Mouse (Mus musculus) limb, embryonic 14.5 days (tissue): ENCODE results near the gene Ilf2. TPM values are rescaled to one million over a fixed set of nuclear protein-coding genes. Genes with fewer than 3 reads are reported as not detected.

Experiments
- ATAC-seq: fragments of 200-750 bp; cut with Nextera tagmentation; 2 replicates; pipeline ENCODE4 v1.8.0; 2017; ENCODE audit warnings: low read depth, moderate number of reproducible peaks, moderate TSS enrichment; ENCODE audit not compliant: low FRiP score
- DNase-seq: peaks from one replicate; pipeline ENCODE4 v3.0.0-alpha.2; 2015; ENCODE audit warnings: low spot score
- H3K27ac ChIP-seq: fragments of 300-500 bp; sonication (generic); replicated peaks from 2 replicates; pipeline ENCODE4 v1.5.1; 2014; ENCODE audit warnings: low read depth, mild to moderate bottlenecking, low read length, moderate library complexity, mixed read lengths
- H3K27me3 ChIP-seq: fragments of 300-500 bp; sonication (generic); 2 replicates; pipeline ENCODE4 v1.6.1; 2014; ENCODE audit warnings: low read length, mixed read lengths; ENCODE audit not compliant: control insufficient read depth, insufficient read depth
- H3K36me3 ChIP-seq: fragments of 300-500 bp; sonication (generic); 2 replicates; pipeline ENCODE4 v1.6.1; 2014; ENCODE audit warnings: mild to moderate bottlenecking, low read length, moderate library complexity, mixed read lengths; ENCODE audit not compliant: control insufficient read depth, insufficient read depth
- H3K4me1 ChIP-seq: fragments of 300-500 bp; sonication (generic); 2 replicates; pipeline ENCODE4 v1.6.1; 2014; ENCODE audit warnings: antibody characterized with exemption, low read length, mixed read lengths; ENCODE audit not compliant: control insufficient read depth, insufficient read depth
- H3K4me2 ChIP-seq: fragments of 300-500 bp; sonication (generic); replicated peaks from 2 replicates; pipeline ENCODE4 v1.6.1; 2014; ENCODE audit warnings: low read depth, mild to moderate bottlenecking, low read length, moderate library complexity; ENCODE audit not compliant: severe bottlenecking
- H3K4me3 ChIP-seq: fragments of 300-500 bp; sonication (generic); replicated peaks from 2 replicates; pipeline ENCODE4 v1.5.1; 2014; ENCODE audit warnings: low read length
- H3K9ac ChIP-seq: fragments of 300-500 bp; sonication (generic); 2 replicates; pipeline ENCODE4 v1.6.1; 2014; ENCODE audit warnings: mild to moderate bottlenecking, low read depth, low read length, moderate library complexity; ENCODE audit not compliant: severe bottlenecking
- H3K9me3 ChIP-seq: fragments of 300-500 bp; sonication (generic); 2 replicates; pipeline ENCODE4 v1.6.1; 2016; ENCODE audit warnings: low read length; ENCODE audit not compliant: control insufficient read depth
- POLR2A ChIP-seq: fragments of 200-500 bp; IDR thresholded peaks from 2 replicates; pipeline ENCODE4 v1.8.0; 2012; ENCODE audit warnings: inconsistent platforms, mild to moderate bottlenecking, moderate library complexity, borderline replicate concordance; ENCODE audit not compliant: insufficient read depth, insufficient read length; ENCODE audit errors: extremely low read depth
- WGBS: fragments of 180-500 bp; shearing (Covaris S2); extraction: QIAGEN DNeasy Blood & Tissue Kit; methylation state at CpG from one replicate; pipeline ENCODE4 v1.1.7; 2014; 5-methylcytosine and 5-hydroxymethylcytosine counted together
- polyA plus RNA-seq, 2 experiments: library from polyadenylated mRNA; depleted of rRNA in 1 of 2; stranded (reverse) in 1 of 2; unstranded in 1 of 2; fragments of >200 nt; fragmentation: Nextera tagmentation in 1 of 2; extraction: Ambion mirVana in 1 of 2; gene quantifications; 2 replicates each; pipeline versions ENCODE4 v1.2.1 to v1.2.3; 2012 to 2014

The Ilf2 gene
- polyA plus RNA-seq, 2 experiments: 137 to 169 TPM

DNA sequence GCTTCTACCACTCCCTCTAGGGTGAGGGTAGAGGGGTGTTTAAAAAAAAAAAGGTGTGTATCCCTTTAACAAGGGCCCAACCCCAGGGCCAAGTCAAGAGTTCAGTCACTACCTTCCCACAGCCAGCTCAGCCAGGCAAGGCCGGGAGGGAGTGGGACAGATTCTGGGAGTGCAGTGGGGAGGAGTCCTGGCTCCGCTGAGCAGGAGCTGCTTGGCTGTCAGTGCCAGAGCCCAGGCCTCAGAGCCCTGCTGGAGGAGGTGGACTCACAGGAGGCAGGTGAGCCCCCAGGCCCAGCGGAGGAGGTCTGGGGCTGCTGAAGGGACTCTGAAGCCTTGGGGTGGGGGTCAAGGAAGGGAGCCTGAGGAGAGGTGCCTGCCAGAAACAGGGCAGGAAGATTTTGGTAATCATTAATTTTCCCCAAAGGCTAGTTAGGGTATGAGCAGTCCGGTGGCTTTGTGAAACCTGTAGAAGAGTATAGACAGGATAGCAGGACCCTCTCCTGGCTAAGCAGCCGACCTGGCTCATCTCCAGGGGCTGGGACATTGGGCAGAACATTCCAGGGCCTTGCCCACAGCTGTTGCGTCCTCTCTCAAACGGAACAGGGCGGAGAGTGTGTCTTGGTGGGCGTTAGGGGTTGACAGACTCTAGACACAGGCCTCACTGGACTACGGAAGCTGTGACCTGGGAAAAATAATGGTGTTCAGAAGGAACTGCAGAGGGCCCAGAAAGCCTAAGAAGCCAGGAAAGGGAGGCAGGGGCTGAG lies 61.4 kb downstream of the Ilf2 start, which contains the start of gene S100a16:
TSS of gene S100a16 (plus strand) at position 114 of the 764 bp plus-strand sequence.
- peak within 1 kb of the TSS; percentile 27 for H3K4me2 ChIP-seq
- 38% methylated on average over 10 of the region's 10 CpGs for WGBS
- H3K4me1 ChIP-seq: peaks cover 11% of the 10 kb centered on the region
- ATAC-seq (peak; percentile 61), DNase-seq (peak; percentile 54)
- no peaks in the 10 kb centered on the region for H3K27me3 ChIP-seq
- no peaks in the 10 kb centered on the region for H3K36me3 ChIP-seq
- peak within 1 kb of the TSS; percentile 10 for H3K4me3 ChIP-seq
- no peak for TF ChIP-seq POLR2A
- H3K9me3 ChIP-seq: no peaks in the 10 kb centered on the region
- 0 out of 2 replicates have a peak within 1 kb of the TSS, but pooled peaks have one; percentile 38 for H3K27ac ChIP-seq
- H3K9ac ChIP-seq: peak within 1 kb of the TSS; percentile 21; the same call in 1 of the 2 replicates

DNA sequence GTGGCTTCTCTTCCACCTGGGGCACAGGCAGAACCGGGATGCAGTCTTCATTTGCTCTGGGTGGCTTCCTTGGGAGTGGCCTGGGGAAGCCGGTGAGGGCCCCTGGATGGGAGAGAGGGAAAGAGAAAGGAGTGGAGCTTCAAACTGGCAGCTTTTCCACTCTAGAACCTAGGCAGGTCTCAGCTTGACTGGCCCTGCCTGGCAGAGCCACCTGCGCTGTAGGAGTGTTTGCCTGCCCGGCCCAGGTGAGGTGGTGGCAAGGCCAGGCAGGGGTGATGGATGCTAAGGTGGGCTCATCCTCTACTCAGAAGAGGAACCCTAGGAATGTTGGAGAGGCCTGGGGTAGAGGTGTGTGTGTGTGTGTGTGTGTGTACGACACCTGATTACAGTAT lies 62.0 kb downstream of the Ilf2 start:
- DNase-seq: no peak
- Histone ChIP-seq H3K36me3 (no peaks in the 10 kb centered on the region), H3K4me1 (peaks cover 11% of the 10 kb centered on the region), H3K9ac (peak overlapping the region; percentile 21; the same call in 1 of the 2 replicates), H3K9me3 (no peaks in the 10 kb centered on the region), H3K27ac (no peak overlapping the region), H3K4me3 (peak overlapping the region; percentile 10), H3K27me3 (no peaks in the 10 kb centered on the region), H3K4me2 (peak overlapping the region; percentile 27)
- no peak for ATAC-seq
- WGBS: 72% methylated on average over 5 of the region's 5 CpGs
- TF ChIP-seq POLR2A: no peak

Other genes with a start within 250 kb of the Ilf2 start
- gene Jtb, start 244.5 kb upstream of the Ilf2 start, polyA plus RNA-seq (2012; rRNA removed): 74.2 and 78.2 TPM in 2 replicates
- 120 and 130 TPM in 2 replicates for gene Jtb, start 244.5 kb upstream of the Ilf2 start, polyA plus RNA-seq (2014; fragmentation: Nextera tagmentation; extraction: Ambion mirVana)
- gene Creb3l4, start 232.6 kb upstream of the Ilf2 start, polyA plus RNA-seq (2012; rRNA removed): 6.3 and 6.4 TPM in 2 replicates
- gene Creb3l4, start 232.6 kb upstream of the Ilf2 start, polyA plus RNA-seq (2014; fragmentation: Nextera tagmentation; extraction: Ambion mirVana): 6.7 and 10.0 TPM in 2 replicates
- 56.8 and 66.4 TPM in 2 replicates for gene Slc39a1, start 228.0 kb upstream of the Ilf2 start, polyA plus RNA-seq (2012; rRNA removed)
- gene Slc39a1, start 228.0 kb upstream of the Ilf2 start, polyA plus RNA-seq (2014; fragmentation: Nextera tagmentation; extraction: Ambion mirVana): 104 and 111 TPM in 2 replicates
- 71.8 and 109 TPM in 2 replicates for gene Crtc2, start 222.0 kb upstream of the Ilf2 start, polyA plus RNA-seq (2012; rRNA removed)
- 17.5 and 18.1 TPM in 2 replicates for gene Crtc2, start 222.0 kb upstream of the Ilf2 start, polyA plus RNA-seq (2014; fragmentation: Nextera tagmentation; extraction: Ambion mirVana)
- 21.3 and 25.7 TPM in 2 replicates for gene Dennd4b, start 210.9 kb upstream of the Ilf2 start, polyA plus RNA-seq (2012; rRNA removed)
- gene Dennd4b, start 210.9 kb upstream of the Ilf2 start, polyA plus RNA-seq (2014; fragmentation: Nextera tagmentation; extraction: Ambion mirVana): 3.6 and 6.4 TPM in 2 replicates
- gene Gatad2b, start 182.9 kb upstream of the Ilf2 start, polyA plus RNA-seq (2012; rRNA removed): 39.9 and 44.6 TPM in 2 replicates
- gene Gatad2b, start 182.9 kb upstream of the Ilf2 start, polyA plus RNA-seq (2014; fragmentation: Nextera tagmentation; extraction: Ambion mirVana): 16.8 and 17.6 TPM in 2 replicates
- gene Slc27a3, start 86.2 kb upstream of the Ilf2 start, polyA plus RNA-seq (2012; rRNA removed): 64.7 and 92.1 TPM in 2 replicates
- 30.5 and 34.7 TPM in 2 replicates for gene Slc27a3, start 86.2 kb upstream of the Ilf2 start, polyA plus RNA-seq (2014; fragmentation: Nextera tagmentation; extraction: Ambion mirVana)
- gene Ints3, start 42.5 kb upstream of the Ilf2 start, polyA plus RNA-seq (2012; rRNA removed): 52.8 and 55.9 TPM in 2 replicates
- 26.0 and 32.5 TPM in 2 replicates for gene Ints3, start 42.5 kb upstream of the Ilf2 start, polyA plus RNA-seq (2014; fragmentation: Nextera tagmentation; extraction: Ambion mirVana)
- gene Npr1, start 10.3 kb upstream of the Ilf2 start, polyA plus RNA-seq (2012; rRNA removed): 15.5 and 16.0 TPM in 2 replicates
- 4.8 and 4.9 TPM in 2 replicates for gene Npr1, start 10.3 kb upstream of the Ilf2 start, polyA plus RNA-seq (2014; fragmentation: Nextera tagmentation; extraction: Ambion mirVana)
- 54.8 and 57.8 TPM in 2 replicates for gene Snapin, start 14.9 kb downstream of the Ilf2 start, polyA plus RNA-seq (2012; rRNA removed)
- 87.6 and 91.3 TPM in 2 replicates for gene Snapin, start 14.9 kb downstream of the Ilf2 start, polyA plus RNA-seq (2014; fragmentation: Nextera tagmentation; extraction: Ambion mirVana)
- 155 and 169 TPM in 2 replicates for gene Chtop, start 33.4 kb downstream of the Ilf2 start, polyA plus RNA-seq (2012; rRNA removed)
- 103 and 114 TPM in 2 replicates for gene Chtop, start 33.4 kb downstream of the Ilf2 start, polyA plus RNA-seq (2014; fragmentation: Nextera tagmentation; extraction: Ambion mirVana)
- 23.6 and 33.6 TPM in 2 replicates for gene S100a1, start 38.3 kb downstream of the Ilf2 start, polyA plus RNA-seq (2012; rRNA removed)
- 30.2 and 32.5 TPM in 2 replicates for gene S100a1, start 38.3 kb downstream of the Ilf2 start, polyA plus RNA-seq (2014; fragmentation: Nextera tagmentation; extraction: Ambion mirVana)
- 21.7 and 34.1 TPM in 2 replicates for gene S100a13, start 38.3 kb downstream of the Ilf2 start, polyA plus RNA-seq (2012; rRNA removed)
- gene S100a13, start 38.3 kb downstream of the Ilf2 start, polyA plus RNA-seq (2014; fragmentation: Nextera tagmentation; extraction: Ambion mirVana): 37.1 and 44.7 TPM in 2 replicates
- 21.3 and 51.3 TPM in 2 replicates for gene S100a14, start 50.7 kb downstream of the Ilf2 start, polyA plus RNA-seq (2012; rRNA removed)
- gene S100a14, start 50.7 kb downstream of the Ilf2 start, polyA plus RNA-seq (2014; fragmentation: Nextera tagmentation; extraction: Ambion mirVana): 23.7 and 33.4 TPM in 2 replicates
- gene S100a16, start 61.1 kb downstream of the Ilf2 start, polyA plus RNA-seq (2012; rRNA removed): 81.6 and 88.6 TPM in 2 replicates
- 232 and 269 TPM in 2 replicates for gene S100a16, start 61.1 kb downstream of the Ilf2 start, polyA plus RNA-seq (2014; fragmentation: Nextera tagmentation; extraction: Ambion mirVana)
- gene S100a3, start 84.5 kb downstream of the Ilf2 start, polyA plus RNA-seq (2012; rRNA removed): 0.92 and 1.3 TPM in 2 replicates
- gene S100a3, start 84.5 kb downstream of the Ilf2 start, polyA plus RNA-seq (2014; fragmentation: Nextera tagmentation; extraction: Ambion mirVana): 1.00 and 1.1 TPM in 2 replicates
- not detected in 2 replicates for gene S100a2, start 114.1 kb downstream of the Ilf2 start, polyA plus RNA-seq (2012; rRNA removed)
- gene S100a2, start 114.1 kb downstream of the Ilf2 start, polyA plus RNA-seq (2014; fragmentation: Nextera tagmentation; extraction: Ambion mirVana): not detected in 2 replicates
- not detected in 2 replicates for gene Gm42674, start 125.8 kb downstream of the Ilf2 start, polyA plus RNA-seq (2012; rRNA removed)
- gene Gm42674, start 125.8 kb downstream of the Ilf2 start, polyA plus RNA-seq (2014; fragmentation: Nextera tagmentation; extraction: Ambion mirVana): not detected in 2 replicates
- 18.0 and 26.2 TPM in 2 replicates for gene S100a4, start 127.6 kb downstream of the Ilf2 start, polyA plus RNA-seq (2012; rRNA removed)
- gene S100a4, start 127.6 kb downstream of the Ilf2 start, polyA plus RNA-seq (2014; fragmentation: Nextera tagmentation; extraction: Ambion mirVana): 17.9 and 18.0 TPM in 2 replicates
- gene S100a5, start 132.4 kb downstream of the Ilf2 start, polyA plus RNA-seq (2012; rRNA removed): not detected in 2 replicates
- gene S100a5, start 132.4 kb downstream of the Ilf2 start, polyA plus RNA-seq (2014; fragmentation: Nextera tagmentation; extraction: Ambion mirVana): not detected in 2 replicates
- 92.4 and 108 TPM in 2 replicates for gene S100a6, start 136.8 kb downstream of the Ilf2 start, polyA plus RNA-seq (2012; rRNA removed)
- gene S100a6, start 136.8 kb downstream of the Ilf2 start, polyA plus RNA-seq (2014; fragmentation: Nextera tagmentation; extraction: Ambion mirVana): 203 and 233 TPM in 2 replicates
- gene S100a7a, start 177.9 kb downstream of the Ilf2 start, polyA plus RNA-seq (2012; rRNA removed): 0.98 and 1.0 TPM in 2 replicates
- gene S100a7a, start 177.9 kb downstream of the Ilf2 start, polyA plus RNA-seq (2014; fragmentation: Nextera tagmentation; extraction: Ambion mirVana): 0.21 and 0.43 TPM in 2 replicates
- 10.2 and 20.4 TPM in 2 replicates for gene S100a8, start 192.9 kb downstream of the Ilf2 start, polyA plus RNA-seq (2012; rRNA removed)
- 8.4 and 34.9 TPM in 2 replicates for gene S100a8, start 192.9 kb downstream of the Ilf2 start, polyA plus RNA-seq (2014; fragmentation: Nextera tagmentation; extraction: Ambion mirVana)
- 14.2 and 15.8 TPM in 2 replicates for gene S100a9, start 219.6 kb downstream of the Ilf2 start, polyA plus RNA-seq (2012; rRNA removed)
- gene S100a9, start 219.6 kb downstream of the Ilf2 start, polyA plus RNA-seq (2014; fragmentation: Nextera tagmentation; extraction: Ambion mirVana): 9.7 and 29.8 TPM in 2 replicates